8 mouse cellular contexts compared by ENCODE assay signal in genomic region chr8:35933186-35934114, GRCm38 (mm10).
A peak's percentile ranks its signal among the peaks of the same experiment; 100 is the strongest.
DNase-seq lines count a peak whose midpoint lies in the region; ATAC-seq lines count a peak whose summit lies in the region.
"Had no signal": no experiment of that assay in that cellular context is flagged by ENCODE, and none has a peak within 500 bp of the region (broad histone marks: within the 10 kb centered on the region; RNA-seq: fewer than 3 reads in every experiment).

No protein-coding gene starts in this region.

- no peak overlapping the region for H3K4me3 ChIP-seq in forebrain, embryonic 10.5 days
- no peak overlapping the region for H3K4me3 ChIP-seq in midbrain, embryonic 11.5 days (ENCODE audit: low read depth, low read length)

- peaks cover 10% of the 10 kb centered on the region for H3K4me1 ChIP-seq in forebrain, embryonic 10.5 days
- H3K4me1 ChIP-seq in midbrain, embryonic 11.5 days (ENCODE audit: control insufficient read depth, insufficient read depth, low read length) = peaks cover 8% of the 10 kb centered on the region; the same call in 1 of the 2 replicates

- no peaks in the 10 kb centered on the region for H3K9me3 ChIP-seq in forebrain, embryonic 10.5 days
- H3K9me3 ChIP-seq in midbrain, embryonic 11.5 days (ENCODE audit: control insufficient read depth, low read length) = no peaks in the 10 kb centered on the region

- H3K9ac ChIP-seq in midbrain, embryonic 11.5 days (ENCODE audit: low read length) = no peak overlapping the region; the same call in 1 of the 2 replicates

- no peaks in the 10 kb centered on the region for H3K36me3 ChIP-seq in forebrain, embryonic 10.5 days (replicated peaks)
- no peaks in the 10 kb centered on the region for H3K36me3 ChIP-seq in midbrain, embryonic 11.5 days (ENCODE audit: control insufficient read depth, insufficient read depth, low read length)

- no peaks in the 10 kb centered on the region for H3K27me3 ChIP-seq in forebrain, embryonic 10.5 days (ENCODE audit: poor library complexity, severe bottlenecking)
- no peaks in the 10 kb centered on the region for H3K27me3 ChIP-seq in midbrain, embryonic 11.5 days (ENCODE audit: control insufficient read depth, insufficient read depth, low read length)

- peak; percentile 98 for DNase-seq in cerebellum, adult 8-10 months
- no peak for DNase-seq in forebrain, embryonic 10.5 days (ENCODE audit: extremely low spot score, low spot score)
- peak; percentile 60 for DNase-seq in kidney, postnatal 10 days
- DNase-seq in midbrain, embryonic 11.5 days (ENCODE audit: low spot score, missing footprints) = no peak
- DNase-seq in spleen, adult 12 weeks (ENCODE audit: low spot score) = no peak
- DNase-seq in lung, postnatal 4 days = no peak
- DNase-seq in c-Kit-positive CD71-positive TER-119-positive erythroid progenitor cells, embryonic 14.5 days (ENCODE audit: low spot score) = no peak

- 72% methylated on average over 13 of the region's 13 CpGs for WGBS in forebrain, embryonic 10.5 days
- 50% methylated on average over 13 of the region's 13 CpGs for WGBS in midbrain, embryonic 11.5 days

- peak overlapping the region; percentile 49 for H3K27ac ChIP-seq in forebrain, embryonic 10.5 days
- 0 out of 2 replicates have a peak overlapping the region, but pooled peaks have one; percentile 12 for H3K27ac ChIP-seq in midbrain, embryonic 11.5 days (ENCODE audit: low read depth, low read length)
- H3K27ac ChIP-seq: kidney, postnatal 0 days had no signal

- ATAC-seq in midbrain, embryonic 11.5 days (ENCODE audit: low FRiP score) = peak; percentile 85

- no peak overlapping the region for H3K4me2 ChIP-seq in midbrain, embryonic 11.5 days

Comparison
In these comparisons a context has a peak if more than half of its experiments do, and no peak if none do; other contexts are left out.
1. DNase-seq: peak in cerebellum, adult 8-10 months (single experiment) and kidney, postnatal 10 days (single experiment); none in forebrain, embryonic 10.5 days (single experiment), midbrain, embryonic 11.5 days (single experiment), spleen, adult 12 weeks (single experiment), lung, postnatal 4 days (0 of 2) and c-Kit-positive CD71-positive TER-119-positive erythroid progenitor cells, embryonic 14.5 days (single experiment).